Mouse (Mus musculus): ENCODE results near the gene Hprt. TPM values are rescaled to one million over a fixed set of nuclear protein-coding genes. Genes with fewer than 3 reads are reported as not detected.

Hprt gene
- polyA plus RNA-seq, 1 experiment from 2014 or later: 83.1 TPM

GRCm38 (mm10) chrX:53058459-53059280, 70.7 kb downstream of the Hprt start:
- DNase-seq: peak; percentile 37
- WGBS: 21% methylated on average over 33 of the region's 33 CpGs
- Histone ChIP-seq H3K27me3 (ENCODE audit: control insufficient read depth, insufficient read depth, low read length) (no peaks in the 10 kb centered on the region), H3K4me3 (replicated peaks; ENCODE audit: low read depth, low read length) (peak overlapping the region; percentile 16), H3K9ac (replicated peaks; ENCODE audit: low read length) (no peak overlapping the region), H3K27ac (replicated peaks; ENCODE audit: low read depth, low read length) (no peak overlapping the region), H3K36me3 (ENCODE audit: control insufficient read depth, insufficient read depth, low read length) (no peaks in the 10 kb centered on the region), H3K9me3 (ENCODE audit: control insufficient read depth, low read length) (no peaks in the 10 kb centered on the region), H3K4me2 (ENCODE audit: low read length) (peak overlapping the region; percentile 47), H3K4me1 (ENCODE audit: control insufficient read depth, insufficient read depth, low read length) (no peaks in the 10 kb centered on the region)
- ATAC-seq (ENCODE audit: low FRiP score, low TSS enrichment): no peak

GRCm38 (mm10) chrX:53059426-53060007, 71.6 kb downstream of the Hprt start:
- peak overlapping the region; percentile 47; the same call in 1 of the 2 replicates for H3K4me2 ChIP-seq (ENCODE audit: low read length)
- no peaks in the 10 kb centered on the region for H3K4me1 ChIP-seq (ENCODE audit: control insufficient read depth, insufficient read depth, low read length)
- ATAC-seq (ENCODE audit: low FRiP score, low TSS enrichment) (no peak), DNase-seq (peak; percentile 6)
- 24% methylated on average over 11 of the region's 11 CpGs for WGBS
- H3K27ac ChIP-seq (replicated peaks; ENCODE audit: low read depth, low read length): no peak overlapping the region
- H3K27me3 ChIP-seq (ENCODE audit: control insufficient read depth, insufficient read depth, low read length): no peaks in the 10 kb centered on the region
- no peak overlapping the region for H3K4me3 ChIP-seq (replicated peaks; ENCODE audit: low read depth, low read length)
- H3K9ac ChIP-seq (replicated peaks; ENCODE audit: low read length): no peak overlapping the region
- H3K36me3 ChIP-seq (ENCODE audit: control insufficient read depth, insufficient read depth, low read length): no peaks in the 10 kb centered on the region
- H3K9me3 ChIP-seq (ENCODE audit: control insufficient read depth, low read length): no peaks in the 10 kb centered on the region

- Histone ChIP-seq H3K27me3 (ENCODE audit: control insufficient read depth, insufficient read depth, low read length) (no peaks in the 10 kb centered on the region), H3K4me1 (ENCODE audit: control insufficient read depth, insufficient read depth, low read length) (no peaks in the 10 kb centered on the region), H3K9me3 (ENCODE audit: control insufficient read depth, low read length) (no peaks in the 10 kb centered on the region), H3K27ac (replicated peaks; ENCODE audit: low read depth, low read length) (no peak overlapping the region), H3K4me3 (replicated peaks; ENCODE audit: low read depth, low read length) (no peak overlapping the region), H3K4me2 (ENCODE audit: low read length) (no peak overlapping the region), H3K36me3 (ENCODE audit: control insufficient read depth, insufficient read depth, low read length) (no peaks in the 10 kb centered on the region), H3K9ac (replicated peaks; ENCODE audit: low read length) (no peak overlapping the region)
- ATAC-seq (ENCODE audit: low FRiP score, low TSS enrichment) (no peak), DNase-seq (no peak)
- 81% methylated on average over 3 of the region's 3 CpGs for WGBS
These were observed 76.5 kb downstream of the Hprt start for GRCm38 (mm10) chrX:53064406-53064805.

MicroRNAs within 50 kb of the gene (microRNA counts, 519-probe panel; counts per million panel counts)
- microRNA mmu-miR-322 (4,939 counts per million, percentile 47 among the panel's probes with 10 or more counts), microRNA mmu-miR-351 (not detected), microRNA mmu-miR-450a-3p (not detected), microRNA mmu-miR-450a-5p (4,770 counts per million, percentile 42 among the panel's probes with 10 or more counts), microRNA mmu-miR-450b-3p (not detected), microRNA mmu-miR-450b-5p (not detected), microRNA mmu-miR-503 (not detected), microRNA mmu-miR-542-3p (not detected), microRNA mmu-miR-542-5p (not detected)

Small RNA genes lying within 50 kb of the gene (microRNA-seq; reads per million reads assigned to microRNA genes)
- gene Mir322: 7,081 reads per million, percentile 94 among the genes with 10 or more reads in this experiment
- gene Mir351: 639 reads per million, percentile 76 among the genes with 10 or more reads in this experiment
- 3.7 reads per million, percentile 23 among the genes with 10 or more reads in this experiment for gene Mir450-1
- 3.5 reads per million, percentile 23 among the genes with 10 or more reads in this experiment for gene Mir450-2
- 45.1 reads per million, percentile 48 among the genes with 10 or more reads in this experiment for gene Mir450b
- gene Mir503: 162 reads per million, percentile 61 among the genes with 10 or more reads in this experiment
- gene Mir542: 218 reads per million, percentile 63 among the genes with 10 or more reads in this experiment

Other genes with a start within 250 kb of the Hprt start
- gene Ccdc160, start 196.9 kb upstream of the Hprt start, polyA plus RNA-seq (2014; fragmentation: Nextera tagmentation; extraction: Ambion mirVana): 6.7 and 8.0 TPM in 2 replicates
- 86.5 and 105 TPM in 2 replicates for gene Phf6, start 75.9 kb upstream of the Hprt start, polyA plus RNA-seq (2014; fragmentation: Nextera tagmentation; extraction: Ambion mirVana)